Mouse (Mus musculus): ENCODE results near the gene Pam.

The Pam gene

DNA sequence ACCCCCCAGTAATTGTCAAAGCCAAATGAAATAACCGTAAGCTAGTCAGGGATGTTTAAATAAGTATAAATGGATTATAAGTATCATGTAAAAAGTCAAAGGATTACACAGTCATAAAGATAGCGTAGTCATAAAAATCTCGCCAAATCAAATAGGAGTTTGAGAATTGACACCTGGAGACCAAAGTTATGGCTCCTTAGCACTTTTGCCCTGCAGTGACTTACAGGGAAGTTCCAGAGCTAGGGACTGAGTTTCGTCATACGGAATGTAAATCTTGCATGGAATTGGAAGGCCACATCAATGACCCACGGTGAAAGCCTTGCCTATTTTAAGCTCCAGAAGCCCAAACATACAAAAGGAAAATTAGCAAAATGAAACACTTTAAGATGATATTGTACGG is 192.6 kb downstream of the Pam start:
- DNase-seq: no peak

DNA sequence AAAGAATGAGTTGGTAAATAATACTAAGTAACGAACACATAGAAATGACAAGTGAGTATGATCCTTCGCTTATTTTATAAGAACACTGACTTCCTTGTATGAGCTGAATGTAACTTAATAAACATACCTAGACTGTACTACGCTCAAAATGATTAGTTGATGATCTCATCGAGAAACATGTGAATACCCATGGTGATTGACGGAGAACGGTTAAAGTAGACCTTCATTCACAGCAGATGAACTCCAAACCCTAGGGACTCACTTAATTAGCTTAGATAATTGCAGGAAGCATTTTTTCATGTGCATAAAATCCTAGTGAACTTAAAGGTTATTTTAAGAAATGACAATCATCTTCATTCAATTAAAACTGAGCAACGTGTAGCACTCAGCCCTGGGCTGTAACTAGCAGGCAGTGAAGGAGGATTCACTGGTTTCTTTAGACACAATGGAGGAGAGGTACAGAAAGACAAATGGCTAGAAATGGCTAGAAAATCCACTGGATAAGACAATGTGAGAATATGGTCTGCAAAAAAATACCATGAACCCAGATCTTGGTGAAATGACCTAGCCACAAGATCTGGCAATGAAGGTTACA is 194.8 kb downstream of the Pam start:
- DNase-seq: no peak

DNA sequence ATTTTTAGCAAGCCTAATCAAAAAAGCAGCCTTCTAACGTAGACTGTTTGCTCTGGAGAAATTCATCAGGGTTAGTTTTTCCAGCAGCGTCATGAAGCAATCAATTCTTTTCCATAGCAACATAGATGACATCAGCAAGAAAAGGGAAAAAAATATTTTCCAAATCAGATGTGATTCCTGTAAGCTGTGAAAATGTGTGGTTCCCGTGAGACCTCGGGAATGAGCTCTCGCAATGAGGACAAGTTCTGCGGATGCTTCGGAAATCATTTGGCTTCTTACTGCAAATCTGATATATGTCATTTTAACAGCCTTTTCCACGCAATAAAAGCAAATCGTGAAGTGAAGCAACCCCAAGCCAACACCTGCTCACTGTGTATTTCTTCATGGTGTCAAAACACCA is 207.9 kb downstream of the Pam start:
- DNase-seq: no peak

DNA sequence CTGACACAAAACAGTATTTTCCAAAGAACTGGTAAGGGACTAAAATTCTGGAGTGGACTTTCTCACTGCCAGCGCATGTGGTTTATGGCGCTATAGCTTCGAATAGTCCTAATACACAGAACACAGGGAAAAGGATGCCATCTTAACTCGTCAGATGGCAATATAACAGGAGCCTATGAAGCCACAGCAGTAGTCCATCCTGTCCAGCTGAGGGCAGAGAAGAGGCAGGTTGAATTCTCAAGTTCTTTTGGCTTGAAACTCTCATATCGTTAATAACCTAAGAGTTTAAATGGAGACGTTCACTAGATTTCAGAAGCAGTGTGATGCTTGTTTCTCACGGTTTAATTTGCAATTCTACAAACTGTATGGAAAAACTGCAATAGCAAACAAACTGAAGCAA is 211.9 kb downstream of the Pam start:
- no peak for DNase-seq

DNA sequence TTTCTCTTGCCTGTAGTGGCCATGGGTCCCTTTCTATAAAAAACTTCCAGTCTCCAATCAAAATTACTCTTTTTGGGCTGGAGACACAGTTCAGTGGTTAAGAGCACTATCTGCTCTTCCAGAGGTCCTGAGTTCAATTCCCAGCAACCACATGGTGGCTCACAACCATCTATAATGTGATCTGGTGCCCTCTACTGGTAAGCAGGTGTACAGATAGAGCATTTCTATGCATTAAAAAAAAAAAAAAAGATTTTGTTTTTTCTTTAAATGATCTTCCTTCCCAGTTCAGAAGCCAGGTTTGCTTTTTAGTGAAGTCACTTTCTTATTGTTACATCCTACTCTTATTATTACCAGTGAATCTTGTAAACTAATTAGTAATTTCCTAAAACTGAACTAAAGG is 218.4 kb downstream of the Pam start:
- DNase-seq: no peak

DNA sequence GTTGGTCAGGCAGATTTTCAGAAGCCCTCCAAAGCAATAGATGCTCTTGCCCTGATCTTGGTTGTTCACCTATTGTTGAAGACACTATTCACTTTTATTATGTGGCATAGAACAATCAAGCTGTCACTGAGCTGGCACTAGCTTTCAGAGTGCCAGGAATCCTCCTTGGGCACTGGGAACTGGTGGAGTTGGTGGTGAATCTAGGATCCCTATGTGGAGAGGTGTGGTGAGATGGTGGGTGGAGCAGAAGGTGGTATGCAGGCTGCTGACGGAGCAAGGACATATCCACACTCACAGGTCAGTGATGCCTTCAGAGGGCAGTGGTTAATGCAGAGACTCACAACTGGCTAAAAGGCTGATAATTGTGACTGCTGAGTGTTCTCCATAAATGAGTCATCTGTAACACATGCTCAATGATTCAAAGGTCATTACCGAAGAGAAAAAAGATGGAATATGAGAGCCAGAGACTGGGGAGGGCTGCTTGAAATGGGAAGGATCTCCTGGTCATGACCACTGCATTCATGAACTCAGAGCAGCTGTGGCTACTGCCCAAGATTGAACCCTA is 221.9 kb downstream of the Pam start:
- no peak for DNase-seq

DNA sequence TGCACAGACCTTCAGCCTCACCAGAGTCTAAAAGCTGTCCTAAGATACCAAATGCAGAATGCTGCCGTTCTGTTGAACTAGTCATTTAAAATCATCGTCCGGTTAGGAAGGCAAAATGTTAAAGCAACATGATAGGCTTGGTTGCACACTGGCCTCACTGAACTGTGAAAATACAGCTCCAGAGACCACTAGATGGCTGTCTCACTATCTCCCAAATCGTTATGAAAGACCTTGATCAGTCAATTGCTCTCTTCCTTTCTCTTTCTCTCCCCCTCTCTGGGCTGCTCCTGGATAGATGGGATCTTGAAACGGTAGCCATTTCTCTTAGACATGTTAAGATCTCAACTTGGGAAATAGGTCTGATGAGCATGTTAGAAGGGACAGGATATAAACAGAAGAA is 223.0 kb downstream of the Pam start:
- no peak for DNase-seq

DNA sequence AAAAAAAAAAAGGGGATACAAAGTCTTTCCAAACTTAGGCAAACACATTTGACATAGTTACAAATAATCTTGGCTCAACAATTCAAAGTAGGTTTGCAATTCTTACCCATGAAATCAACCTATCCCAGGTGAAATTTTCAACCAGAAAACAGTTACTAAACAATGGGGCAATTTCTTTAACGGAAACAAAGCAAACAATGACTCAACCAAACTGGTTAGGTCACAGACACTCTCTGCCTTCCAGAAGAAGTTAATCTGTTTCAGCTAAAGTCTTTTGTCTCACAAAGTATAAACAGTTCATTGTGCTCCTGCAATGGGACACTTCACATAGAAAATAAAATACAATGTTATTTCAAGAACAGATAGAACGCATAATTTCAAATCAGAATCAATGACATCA is 223.4 kb downstream of the Pam start:
- no peak for DNase-seq

DNA sequence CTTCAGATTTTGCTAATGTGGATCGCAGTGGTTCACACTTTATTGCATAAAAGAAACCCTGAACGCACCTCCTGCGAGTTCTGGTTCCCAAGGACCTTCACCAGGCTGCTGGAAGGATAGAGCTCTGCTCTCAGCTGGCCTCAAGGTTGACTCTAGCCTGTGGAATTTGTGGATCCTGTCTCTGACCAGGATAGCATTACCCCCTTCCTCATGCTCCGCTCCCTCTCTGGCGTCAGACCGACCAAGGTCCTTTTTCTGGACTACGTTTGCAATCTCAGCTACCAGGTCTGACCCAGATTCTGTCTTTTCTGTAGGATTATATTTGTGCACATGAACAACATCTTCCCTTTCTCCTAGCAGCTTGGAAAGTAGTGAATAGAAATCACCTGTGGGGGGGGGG is 231.3 kb downstream of the Pam start:
- DNase-seq: no peak

DNA sequence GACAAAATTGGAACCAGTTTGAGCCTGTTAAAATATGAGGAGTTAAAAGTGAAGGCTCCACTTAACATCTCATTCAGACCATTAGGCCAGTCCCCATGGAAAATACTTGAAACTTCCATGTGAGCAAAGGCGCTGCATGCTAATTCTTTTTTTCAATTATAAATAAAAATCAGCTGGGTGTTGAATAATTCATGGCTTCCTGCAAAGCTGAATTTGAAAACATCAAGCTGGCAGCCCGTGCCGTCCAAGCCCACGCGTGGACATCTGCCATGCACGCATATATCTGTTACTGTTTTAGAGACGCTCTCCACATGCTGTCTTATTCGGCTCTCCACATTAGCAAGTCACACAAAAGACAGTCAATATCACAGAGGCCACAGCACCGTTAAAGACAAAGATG is 232.3 kb downstream of the Pam start:
- no peak for DNase-seq

DNA sequence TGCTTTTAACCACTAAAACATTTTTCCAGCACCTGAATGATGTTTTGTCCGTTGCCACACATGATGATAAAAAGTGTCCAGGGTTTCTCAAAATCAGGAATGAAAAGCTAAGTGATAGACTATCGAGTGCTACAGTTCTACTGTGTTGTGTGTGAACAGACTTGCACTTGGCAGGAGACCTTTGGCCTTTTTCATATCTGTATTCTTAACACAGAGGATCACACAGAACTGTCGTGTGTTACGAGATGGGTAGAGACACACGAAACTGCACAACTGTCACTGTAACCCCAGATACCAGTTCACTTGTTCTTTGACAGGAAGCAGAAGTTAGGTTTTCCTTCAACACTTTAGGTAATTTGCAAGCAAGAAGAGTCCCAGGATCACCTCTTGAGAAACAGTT is 232.7 kb downstream of the Pam start:
- DNase-seq: no peak

DNA sequence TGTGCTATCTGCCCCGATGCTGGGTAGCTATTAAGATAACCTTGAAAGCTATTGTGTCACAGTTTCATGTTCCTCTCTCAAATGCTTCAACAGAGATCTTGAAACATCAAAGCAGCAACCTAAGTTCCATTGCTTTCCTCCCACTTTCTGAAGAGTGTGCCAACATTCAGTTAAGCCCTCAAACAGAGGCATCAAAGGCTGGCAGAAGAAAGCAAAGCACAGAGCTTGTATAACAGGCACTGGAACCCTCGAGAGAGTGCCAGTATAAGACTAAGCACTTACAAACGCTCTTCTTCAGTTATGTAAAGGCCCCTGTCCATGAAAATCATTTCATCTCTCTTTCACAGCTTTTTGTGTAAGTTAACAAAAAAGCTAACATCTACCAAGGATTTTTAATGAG is 241.2 kb downstream of the Pam start:
- DNase-seq: no peak

DNA sequence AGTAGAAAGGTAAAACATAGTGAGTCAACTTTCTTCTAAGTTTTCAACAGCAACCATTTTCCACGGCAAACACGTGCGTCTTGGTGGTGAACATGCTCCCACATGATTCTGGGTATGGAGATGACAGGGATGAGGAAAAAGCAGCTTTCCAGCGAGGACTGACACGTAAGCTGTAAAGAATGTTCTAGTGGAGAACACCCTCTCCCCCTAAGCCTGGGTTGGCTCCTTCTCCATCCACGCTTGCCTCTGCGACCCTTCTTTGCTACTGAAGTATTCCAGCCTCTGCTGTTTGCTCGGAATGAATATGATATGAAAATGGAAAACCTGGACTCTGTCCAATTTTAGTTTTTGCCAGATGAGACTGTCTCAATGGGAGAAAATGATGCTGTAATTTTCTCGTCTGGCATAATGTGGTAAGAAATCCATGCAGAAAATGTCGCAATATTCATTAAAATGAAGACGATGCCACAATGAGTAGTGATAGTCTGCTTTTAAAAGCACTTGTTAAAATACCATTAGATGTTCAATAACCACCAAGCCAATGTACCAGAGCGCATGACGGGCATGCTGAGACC is 243.8 kb downstream of the Pam start:
- DNase-seq: no peak

DNA sequence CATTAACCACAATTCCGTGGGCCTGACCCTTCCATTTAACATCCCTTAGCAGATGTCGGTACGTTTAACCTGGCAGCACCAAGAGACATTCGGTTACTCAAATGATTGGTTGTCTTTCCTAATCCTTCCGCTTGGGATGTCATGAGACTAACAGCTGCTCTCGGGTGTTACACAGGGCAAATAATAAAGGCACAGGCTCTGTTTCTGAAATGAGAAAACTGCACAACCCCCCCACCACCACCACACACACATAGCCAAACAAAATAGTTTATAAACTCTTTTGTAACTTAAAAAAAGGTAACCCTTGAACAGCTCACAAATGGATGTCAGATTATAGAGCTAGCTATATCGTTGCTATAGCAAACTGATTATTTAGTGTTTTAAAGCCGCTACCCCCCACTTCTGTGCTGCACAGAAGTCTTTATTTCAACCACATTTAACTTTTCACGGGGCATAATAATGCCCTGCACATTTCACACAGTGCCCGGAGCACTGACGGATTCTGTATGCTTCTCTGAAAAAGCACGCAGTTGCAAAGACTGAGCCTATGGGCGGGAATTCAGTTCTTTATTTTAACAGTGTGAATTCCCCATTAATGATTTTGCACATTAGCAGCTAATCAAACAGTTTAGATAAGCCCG is 246.7 kb downstream of the Pam start:
- DNase-seq: no peak

DNA sequence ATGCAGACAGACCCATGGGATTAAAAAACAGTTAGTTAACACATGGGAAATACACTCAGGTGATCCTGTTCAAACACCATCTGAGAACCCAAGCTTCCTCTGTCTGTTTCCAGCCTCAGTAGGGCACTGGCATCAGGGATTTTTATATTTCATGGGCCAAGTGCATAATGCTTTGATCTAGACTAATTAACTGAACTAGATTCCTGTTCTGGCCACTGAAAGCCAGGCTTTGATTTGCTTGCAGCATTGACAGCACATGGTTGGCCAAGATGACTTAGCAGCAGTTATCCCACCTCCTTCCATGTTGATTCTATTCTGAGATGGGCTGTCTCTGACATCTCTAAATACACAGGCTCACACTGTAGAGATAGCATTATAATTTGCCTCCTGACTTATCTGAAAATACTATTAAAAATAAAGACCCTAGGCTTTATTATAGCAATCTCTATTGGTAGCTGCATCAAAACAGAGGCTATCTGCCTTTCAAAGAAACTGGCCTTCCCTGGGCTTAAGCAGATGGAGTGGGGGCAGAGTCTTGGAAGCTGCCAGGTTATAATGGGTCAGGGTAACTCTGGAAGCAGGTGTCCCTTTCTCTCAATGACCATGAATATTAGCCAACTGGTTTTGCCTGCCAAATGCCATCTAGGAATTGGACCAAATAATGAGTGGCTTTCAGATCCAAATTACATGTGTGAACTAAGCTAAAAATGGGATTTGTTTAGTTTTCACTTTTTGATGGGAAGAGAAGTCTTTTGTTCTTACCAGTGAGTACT is 252.0 kb downstream of the Pam start:
- no peak for DNase-seq

DNA sequence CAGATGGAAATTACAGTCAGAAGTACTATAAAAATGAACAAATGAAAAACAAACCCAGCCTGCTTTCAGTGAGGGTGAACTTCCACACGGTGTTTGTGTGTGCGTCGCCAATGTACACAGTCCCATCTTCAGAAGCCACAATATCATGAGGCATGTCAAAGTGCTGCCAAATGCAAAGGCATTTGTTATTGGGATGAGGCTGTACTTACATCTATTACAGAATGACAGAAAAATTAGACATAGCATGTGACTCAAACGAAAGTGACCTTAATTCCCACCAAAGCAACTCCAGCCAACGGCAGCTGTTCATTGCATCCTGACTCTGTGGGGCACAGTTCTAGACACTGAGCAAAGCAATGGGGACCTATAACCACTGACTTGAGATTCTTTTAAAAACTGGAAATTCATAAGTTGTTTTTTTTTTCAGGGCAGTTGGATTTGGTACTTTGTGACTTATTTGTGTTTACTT is 261.1 kb downstream of the Pam start:
- no peak for DNase-seq

DNA sequence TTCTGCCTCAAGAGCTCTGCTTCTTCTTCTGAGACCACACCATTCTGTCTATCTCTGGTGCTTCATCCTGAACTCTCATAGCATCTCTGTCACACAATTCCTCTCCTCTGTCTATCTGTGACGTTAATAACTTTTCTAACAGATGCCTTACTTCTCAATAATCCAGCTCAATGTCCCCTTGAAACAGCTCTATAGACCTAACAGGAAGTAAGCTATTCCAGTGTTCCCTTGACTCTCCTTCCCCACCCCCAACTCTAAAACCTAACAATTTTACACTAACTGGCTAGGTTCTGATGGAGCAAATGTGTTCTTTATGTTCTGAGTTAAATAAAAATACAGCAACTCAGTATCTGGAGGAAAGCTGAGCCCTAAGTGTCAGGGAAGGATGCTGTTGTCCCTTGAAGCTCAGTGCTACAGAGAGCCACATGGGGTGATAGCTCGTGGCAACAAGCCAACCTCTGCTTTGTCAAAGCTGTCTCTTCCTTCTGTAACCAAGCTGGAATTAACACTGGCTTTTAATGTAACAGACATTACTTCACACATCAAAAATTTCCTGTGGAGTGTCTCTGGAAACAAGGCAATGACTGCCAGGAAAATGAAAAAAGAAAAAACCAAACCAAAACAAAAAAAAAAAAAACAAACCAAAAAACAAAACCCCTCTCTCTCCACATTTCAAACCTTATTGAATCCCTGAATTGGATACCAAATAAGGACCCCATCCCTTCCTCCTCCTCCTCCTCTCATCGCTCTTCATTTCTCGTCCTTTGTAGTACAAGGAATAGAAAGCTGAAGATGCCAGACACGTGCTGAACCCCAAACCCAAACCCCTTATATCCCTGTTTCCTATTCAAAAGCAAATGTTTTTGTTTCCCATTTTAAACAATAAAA is 261.7 kb downstream of the Pam start:
- DNase-seq: no peak

DNA sequence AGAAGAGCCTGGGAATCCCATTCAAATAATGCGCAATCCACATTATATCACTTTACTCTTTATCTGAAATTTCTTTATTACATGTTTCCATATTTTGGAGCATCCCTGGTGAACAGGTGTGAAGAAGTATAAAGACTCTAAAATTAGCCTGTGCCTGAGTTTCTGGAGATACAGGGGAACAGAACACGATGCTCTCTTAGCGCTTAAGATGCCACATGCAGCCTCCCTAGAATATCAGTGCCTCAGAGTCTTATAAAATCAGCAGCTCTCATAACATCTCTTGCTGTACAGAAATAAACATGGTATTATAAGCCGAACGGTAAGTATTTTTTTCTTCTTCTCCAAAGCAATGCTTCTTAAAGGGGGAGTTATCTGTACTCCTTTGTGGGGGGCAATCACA is 267.4 kb downstream of the Pam start:
- no peak for DNase-seq

DNA sequence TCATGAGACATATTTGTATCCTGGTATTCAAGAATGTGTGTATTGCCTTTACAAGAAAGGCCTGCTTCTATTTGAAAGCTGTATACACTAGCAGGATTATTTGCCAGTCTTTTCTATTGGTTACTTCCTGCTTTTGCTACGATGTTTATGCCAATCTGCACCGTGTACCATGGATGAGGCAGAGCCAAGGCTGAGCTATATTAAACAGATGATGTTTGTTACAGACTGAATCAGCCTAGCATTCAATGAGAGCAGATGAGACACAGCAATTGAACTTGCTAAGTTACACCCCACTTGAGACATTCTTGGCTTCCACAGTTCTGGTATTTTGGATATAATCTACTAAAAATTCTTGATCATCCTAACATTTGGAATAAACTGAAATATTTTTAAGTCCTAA is 267.9 kb downstream of the Pam start:
- no peak for DNase-seq

DNA sequence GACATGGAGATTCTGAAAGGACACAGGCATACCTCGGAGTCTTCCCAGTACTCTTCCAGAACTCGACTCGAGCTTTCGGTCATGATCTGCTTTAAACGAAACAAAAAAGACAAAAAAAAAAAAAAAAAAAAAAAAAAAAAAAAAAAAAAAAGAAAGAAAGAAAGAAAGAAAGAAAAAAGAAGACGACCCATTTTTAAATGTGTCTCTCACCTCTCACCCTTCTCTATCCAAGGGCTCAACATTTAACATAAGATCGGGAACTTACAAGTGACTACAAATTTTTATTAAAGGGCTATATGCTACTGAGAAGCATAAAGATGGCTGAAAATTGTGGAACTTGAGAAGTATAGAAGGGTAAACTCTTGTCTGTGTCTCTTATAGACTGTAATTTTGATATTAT is 272.5 kb downstream of the Pam start:
- no peak for DNase-seq

DNA sequence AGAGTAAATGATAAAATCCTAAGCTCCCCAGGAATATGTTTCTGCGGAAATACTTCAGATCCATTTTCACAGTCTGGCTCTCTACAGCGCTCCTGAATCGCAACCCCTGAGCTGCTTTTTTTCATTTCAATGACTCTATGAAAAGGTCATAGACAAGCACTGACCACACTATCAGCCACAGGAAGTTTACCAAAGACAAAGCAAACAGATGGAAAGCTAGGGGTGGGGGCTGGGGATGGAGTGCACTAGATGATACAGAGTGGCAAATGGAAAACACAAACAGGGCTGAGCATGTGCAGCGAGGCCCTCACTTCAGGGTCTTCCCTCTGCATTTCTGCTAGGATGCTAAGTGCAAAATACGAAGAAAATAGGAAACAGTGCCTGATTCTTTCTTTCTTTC is 273.2 kb downstream of the Pam start:
- DNase-seq: no peak

DNA sequence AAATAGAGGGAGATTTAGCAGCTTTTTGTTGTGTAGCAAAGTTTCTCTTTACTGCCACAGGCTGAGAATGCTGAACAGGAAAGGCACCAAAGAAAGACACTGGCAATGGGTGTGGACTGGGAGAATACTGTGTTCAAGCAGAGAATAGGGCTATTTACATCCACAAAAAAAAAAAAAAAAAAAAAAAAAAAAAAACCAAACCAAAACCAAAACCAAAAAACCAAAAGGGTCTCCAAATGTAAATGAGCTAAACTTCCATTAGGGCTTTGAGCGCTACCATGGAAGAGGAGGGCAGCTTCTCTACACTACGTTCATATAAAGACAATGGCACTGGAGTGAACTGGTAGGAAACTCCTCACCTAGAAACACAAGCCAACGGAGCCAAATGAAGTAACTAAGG is 274.2 kb downstream of the Pam start:
- DNase-seq: no peak
